Mouse (Mus musculus) MEL (cell line): ENCODE measurements around the gene Ppp1r15b. TPM values are rescaled to one million over a fixed set of nuclear protein-coding genes. Genes with fewer than 3 reads are reported as not detected.

Experiments used
- DNase-seq: peaks from one replicate; pipeline ENCODE4 v3.0.0; 2011; ENCODE audit warnings: low read depth, low spot score
- H3K27ac ChIP-seq: 2 replicates; pipeline ENCODE4 v1.5.1; 2012; ENCODE audit warnings: low read depth, mild to moderate bottlenecking, control low read depth, low read length, moderate library complexity; ENCODE audit not compliant: control insufficient read depth
- H3K27me3 ChIP-seq, 2 experiments: fragments of 150-350 bp in 1 of 2; sonication (generic) in 1 of 2; 2 replicates each; pipeline ENCODE4 v1.6.1; 2012; ENCODE audit warnings: low read length in 2 of 2, mild to moderate bottlenecking in 2 of 2, improper control_type of control experiment in 1 of 2, moderate library complexity in 1 of 2; ENCODE audit not compliant: insufficient read depth in 2 of 2, control insufficient read depth in 1 of 2
- H3K36me3 ChIP-seq, 2 experiments: 2 replicates each; pipeline ENCODE4 v1.6.1; 2012 to 2014; ENCODE audit warnings: low read length in 2 of 2, improper control_type of control experiment in 1 of 2, inconsistent platforms in 1 of 2, mild to moderate bottlenecking in 1 of 2; ENCODE audit not compliant: insufficient read depth in 2 of 2, control insufficient read depth in 1 of 2
- H3K4me1 ChIP-seq, 2 experiments: fragments of 150-350 bp in 1 of 2; sonication (generic) in 1 of 2; 2 replicates each; pipeline ENCODE4 v1.6.1; 2012; ENCODE audit warnings: low read length in 2 of 2, improper control_type of control experiment in 1 of 2, mild to moderate bottlenecking in 1 of 2; ENCODE audit not compliant: insufficient read depth in 2 of 2, control insufficient read depth in 1 of 2
- H3K4me3 ChIP-seq, 2 experiments: fragments of 150-350 bp in 1 of 2; sonication (generic) in 1 of 2; 2 replicates each; pipeline ENCODE4 v1.5.1; 2012; ENCODE audit warnings: low read depth in 2 of 2, low read length in 2 of 2, mild to moderate bottlenecking in 2 of 2, moderate library complexity in 2 of 2, control low read depth in 1 of 2, improper control_type of control experiment in 1 of 2; ENCODE audit not compliant: control insufficient read depth in 1 of 2, insufficient read depth in 1 of 2
- H3K79me2 ChIP-seq: 2 replicates; pipeline ENCODE4 v1.6.1; 2012; ENCODE audit warnings: mild to moderate bottlenecking, low read length, moderate library complexity; ENCODE audit not compliant: control insufficient read depth, poor library complexity, insufficient read depth
- H3K9ac ChIP-seq: 2 replicates; pipeline ENCODE4 v1.6.1; 2012; ENCODE audit warnings: low read depth, mild to moderate bottlenecking, control low read depth, low read length, moderate library complexity; ENCODE audit not compliant: control insufficient read depth, poor library complexity, severe bottlenecking
- H3K9me3 ChIP-seq: fragments of 150-350 bp; sonication (generic); replicated peaks from 2 replicates; pipeline ENCODE4 v1.6.1; 2012; ENCODE audit warnings: mild to moderate bottlenecking, low read length, improper control_type of control experiment, moderate library complexity; ENCODE audit not compliant: insufficient read depth
- CHD1 ChIP-seq: IDR thresholded peaks from 2 replicates; pipeline ENCODE4 v1.6.1; 2012; ENCODE audit warnings: low read depth, mild to moderate bottlenecking, inconsistent platforms, low read length, improper control_type of control experiment
- CHD2 ChIP-seq: IDR thresholded peaks from 2 replicates; pipeline ENCODE4 v1.6.1; 2011; ENCODE audit warnings: low read length, improper control_type of control experiment
- CTCF ChIP-seq, 3 experiments: IDR thresholded peaks in 2 of 3; conservative IDR thresholded peaks in 1 of 3; 2 replicates each; pipeline ENCODE4 v1.5.1; 2011 to 2012; ENCODE audit warnings: low read length in 3 of 3, low read depth in 2 of 3, mild to moderate bottlenecking in 2 of 3, improper control_type of control experiment in 1 of 3, inconsistent platforms in 1 of 3, mixed read lengths in 1 of 3, moderate library complexity in 1 of 3; ENCODE audit not compliant: control insufficient read depth in 1 of 3, insufficient read depth in 1 of 3, poor library complexity in 1 of 3, severe bottlenecking in 1 of 3
- GABPA ChIP-seq: IDR thresholded peaks from 2 replicates; pipeline ENCODE4 v1.6.1; 2012; ENCODE audit warnings: low read depth, mild to moderate bottlenecking, inconsistent platforms, low read length, improper control_type of control experiment, moderate library complexity
- MEF2A ChIP-seq: IDR thresholded peaks from 2 replicates; pipeline ENCODE4 v1.6.1; 2014; ENCODE audit warnings: low read depth, mild to moderate bottlenecking, inconsistent platforms, low read length, improper control_type of control experiment; ENCODE audit not compliant: poor library complexity, insufficient replicate concordance, severe bottlenecking; ENCODE audit errors: extremely low read depth
- MYC ChIP-seq: IDR thresholded peaks from 2 replicates; pipeline ENCODE4 v1.6.1; 2011; ENCODE audit warnings: low read depth, mild to moderate bottlenecking, low read length, improper control_type of control experiment, moderate library complexity
- NELFE ChIP-seq: IDR thresholded peaks from 2 replicates; pipeline ENCODE4 v1.6.1; 2011; ENCODE audit warnings: low read depth, low read length, improper control_type of control experiment
- POLR2A ChIP-seq, 2 experiments: IDR thresholded peaks; 2 replicates each; pipeline ENCODE4 v1.6.1; 2011 to 2012; ENCODE audit warnings: low read length in 2 of 2, mild to moderate bottlenecking in 2 of 2, control low read depth in 1 of 2, improper control_type of control experiment in 1 of 2, low read depth in 1 of 2, moderate library complexity in 1 of 2; ENCODE audit not compliant: control insufficient read depth in 1 of 2, insufficient read depth in 1 of 2, poor library complexity in 1 of 2
- POLR2AphosphoS5 ChIP-seq: IDR thresholded peaks from 2 replicates; pipeline ENCODE4 v1.6.1; 2012; ENCODE audit warnings: low read depth, borderline replicate concordance, mild to moderate bottlenecking, inconsistent platforms, low read length, moderate library complexity, mixed read lengths
- SMC3 ChIP-seq: IDR thresholded peaks from 2 replicates; pipeline ENCODE4 v1.6.1; 2011; ENCODE audit warnings: low read depth, low read length, improper control_type of control experiment
- TAL1 ChIP-seq: IDR thresholded peaks from 2 replicates; pipeline ENCODE4 v1.6.1; 2012; ENCODE audit warnings: mild to moderate bottlenecking, inconsistent platforms, low read length, moderate library complexity, mixed read lengths
- TBP ChIP-seq: IDR thresholded peaks from 2 replicates; pipeline ENCODE4 v1.8.0; 2011; ENCODE audit warnings: low read depth, low read length, improper control_type of control experiment
- ZNF384 ChIP-seq: IDR thresholded peaks from 2 replicates; pipeline ENCODE4 v1.6.1; 2012; ENCODE audit warnings: low read depth, mild to moderate bottlenecking, inconsistent platforms, low read length, improper control_type of control experiment
- polyA plus RNA-seq, 2 experiments: library from polyadenylated mRNA; stranded (reverse) in 1 of 2; unstranded in 1 of 2; fragments of >175 nt in 1 of 2; fragments of >200 nt in 1 of 2; gene quantifications; 2 replicates each; pipeline versions ENCODE4 v1.2.1 to v1.2.4; 2012; ENCODE audit warnings: low replicate concordance in 2 of 2, low read depth in 1 of 2; ENCODE audit not compliant: insufficient read length in 2 of 2, insufficient read depth in 1 of 2, missing spikeins in 1 of 2
- total RNA-seq: library from RNA; depleted of rRNA; stranded (reverse); fragments of 300-350 nt; gene quantifications from 2 replicates; pipeline ENCODE4 v1.2.3, GENCODE M21; 2012

Ppp1r15b gene
- total and polyA plus RNA-seq, 3 experiments, result 53.1 to 56.3 TPM; not detected in 1

DNA sequence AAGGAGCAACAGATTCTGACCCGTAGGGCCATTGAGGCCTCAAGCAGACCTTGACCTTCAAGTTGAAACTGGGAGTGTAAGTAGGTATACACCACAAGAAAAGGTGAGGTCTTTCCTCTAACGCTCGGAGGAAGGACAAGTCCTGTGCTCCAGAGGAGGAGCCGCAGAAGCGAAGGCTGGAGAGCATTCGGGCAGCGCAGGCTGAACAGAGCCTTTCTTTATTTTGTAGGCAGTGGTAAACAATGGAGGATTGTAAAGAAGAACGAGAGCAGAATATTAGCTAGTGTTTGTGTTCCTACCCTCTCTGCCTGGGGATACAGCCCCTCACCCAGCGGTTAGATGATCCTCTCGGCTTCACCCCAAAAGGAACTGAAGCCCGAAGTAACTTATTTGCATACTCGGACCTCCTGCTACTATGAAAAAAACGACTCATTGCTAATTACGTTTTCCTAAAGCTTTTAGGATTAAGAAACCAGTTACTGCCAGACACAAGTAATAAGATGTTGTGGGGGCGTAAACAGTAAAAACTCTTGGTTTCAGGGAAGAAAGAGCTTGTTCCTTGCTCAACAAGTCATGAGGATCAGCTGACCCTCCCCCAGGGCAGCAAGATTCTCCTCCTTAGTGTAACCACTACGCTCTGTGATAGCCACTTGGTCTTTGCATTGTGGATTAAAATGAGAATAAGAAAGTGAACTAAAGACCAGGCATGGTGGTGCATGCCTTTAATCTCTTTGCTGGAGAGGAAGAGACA is 1.3 kb upstream of the Ppp1r15b start (continued):
- peak; percentile 26; the same call in 1 of the 2 replicates for TF ChIP-seq ZNF384
- no peak for TF ChIP-seq TBP
- TF ChIP-seq NELFE, result 0 out of 2 replicates have a peak, but pooled peaks have one; percentile 14
- no peak for TF ChIP-seq CHD2
- TF ChIP-seq TAL1, result no peak
- no peak for TF ChIP-seq GABPA
- no peak for TF ChIP-seq CTCF (IDR thresholded peaks at IDR 0.05 in 2 of 3, conservative IDR thresholded peaks at IDR 0.05 in 1 of 3; ENCODE audit: control insufficient read depth in 1 of 3, insufficient read depth in 1 of 3, low read depth in 2 of 3, low read length in 3 of 3, poor library complexity in 1 of 3, severe bottlenecking in 1 of 3)
- TF ChIP-seq MEF2A, result no peak
- TF ChIP-seq MYC, result no peak
- TF ChIP-seq CHD1, result no peak

DNA sequence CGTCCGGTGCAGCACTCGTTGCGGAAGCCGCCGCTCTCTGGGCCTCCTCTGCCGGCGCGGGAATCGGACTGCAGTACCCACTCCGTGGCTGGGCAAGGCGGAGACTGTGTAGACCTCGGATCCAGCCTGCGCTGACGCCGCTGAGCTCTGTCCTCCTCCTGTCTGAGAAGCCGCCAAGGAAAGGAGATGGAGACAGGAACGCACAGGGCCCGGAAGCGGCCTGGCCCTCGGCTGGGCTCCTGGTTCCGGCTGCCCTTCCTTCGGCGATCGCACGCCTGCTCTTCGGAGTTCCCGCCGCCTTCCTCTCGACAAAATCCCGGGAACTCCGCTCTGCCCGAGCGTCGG is 590 bp downstream of the Ppp1r15b start:
- no peak for DNase-seq
- H3K4me1 ChIP-seq, result peaks cover 0 to 6% of the 10 kb centered on the region in 2 experiments; a peak in 3 of 4 replicates
- no peaks in the 10 kb centered on the region for H3K27me3 ChIP-seq
- peak overlapping the region; percentile 84 to 94 for H3K4me3 ChIP-seq
- H3K36me3 ChIP-seq, result peaks cover 9 to 15% of the 10 kb centered on the region in 2 experiments
- H3K27ac ChIP-seq, result peak overlapping the region; percentile 79
- TF ChIP-seq POLR2AphosphoS5, result no peak
- peak in 1 of 2 experiments; percentile 73; a peak in 1 of 4 replicates for TF ChIP-seq POLR2A (IDR thresholded peaks at IDR 0.05; ENCODE audit: control insufficient read depth in 1 of 2, insufficient read depth in 1 of 2, low read depth in 1 of 2, low read length in 2 of 2, poor library complexity in 1 of 2)
- H3K79me2 ChIP-seq, result peaks cover 56% of the 10 kb centered on the region
- peak overlapping the region; percentile 97 for H3K9ac ChIP-seq
- no peaks in the 10 kb centered on the region for H3K9me3 ChIP-seq

DNA sequence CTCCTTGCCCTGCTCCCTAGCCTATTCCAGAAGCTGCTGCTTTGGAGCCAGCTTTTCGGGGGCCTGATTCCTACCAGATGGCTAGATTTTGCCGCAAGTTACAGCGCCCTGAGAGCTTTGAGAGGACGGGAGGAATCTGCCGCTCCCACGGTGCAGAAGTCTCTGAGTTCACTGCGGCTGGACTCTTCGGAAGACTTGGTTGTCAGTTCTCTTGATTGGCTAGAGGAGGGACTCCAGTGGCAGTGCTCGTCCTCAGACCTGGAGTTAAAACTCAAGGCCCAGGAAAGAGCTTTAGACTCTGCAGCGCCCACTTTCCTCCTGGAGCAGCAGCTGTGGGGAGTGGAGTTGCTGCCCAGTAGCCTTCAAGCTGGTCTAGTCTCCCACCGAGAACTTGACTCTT is 993 bp downstream of the Ppp1r15b start:
- no peak for TF ChIP-seq SMC3
- peak; percentile 95 for TF ChIP-seq CHD1
- H3K9me3 ChIP-seq, result no peaks in the 10 kb centered on the region
- H3K4me1 ChIP-seq, result peaks cover under 1 to 10% of the 10 kb centered on the region in 2 experiments; a peak in 3 of 4 replicates
- peaks cover 13 to 19% of the 10 kb centered on the region in 2 experiments for H3K36me3 ChIP-seq
- H3K79me2 ChIP-seq, result peaks cover 60% of the 10 kb centered on the region
- peak overlapping the region; percentile 97 for H3K9ac ChIP-seq
- H3K27me3 ChIP-seq, result no peaks in the 10 kb centered on the region
- peak overlapping the region; percentile 79 for H3K27ac ChIP-seq
- H3K4me3 ChIP-seq, result peak overlapping the region; percentile 84 to 94
- DNase-seq, result peak; percentile 53
